ENCODE assay signal across 8 mouse cellular contexts in the genomic region with DNA sequence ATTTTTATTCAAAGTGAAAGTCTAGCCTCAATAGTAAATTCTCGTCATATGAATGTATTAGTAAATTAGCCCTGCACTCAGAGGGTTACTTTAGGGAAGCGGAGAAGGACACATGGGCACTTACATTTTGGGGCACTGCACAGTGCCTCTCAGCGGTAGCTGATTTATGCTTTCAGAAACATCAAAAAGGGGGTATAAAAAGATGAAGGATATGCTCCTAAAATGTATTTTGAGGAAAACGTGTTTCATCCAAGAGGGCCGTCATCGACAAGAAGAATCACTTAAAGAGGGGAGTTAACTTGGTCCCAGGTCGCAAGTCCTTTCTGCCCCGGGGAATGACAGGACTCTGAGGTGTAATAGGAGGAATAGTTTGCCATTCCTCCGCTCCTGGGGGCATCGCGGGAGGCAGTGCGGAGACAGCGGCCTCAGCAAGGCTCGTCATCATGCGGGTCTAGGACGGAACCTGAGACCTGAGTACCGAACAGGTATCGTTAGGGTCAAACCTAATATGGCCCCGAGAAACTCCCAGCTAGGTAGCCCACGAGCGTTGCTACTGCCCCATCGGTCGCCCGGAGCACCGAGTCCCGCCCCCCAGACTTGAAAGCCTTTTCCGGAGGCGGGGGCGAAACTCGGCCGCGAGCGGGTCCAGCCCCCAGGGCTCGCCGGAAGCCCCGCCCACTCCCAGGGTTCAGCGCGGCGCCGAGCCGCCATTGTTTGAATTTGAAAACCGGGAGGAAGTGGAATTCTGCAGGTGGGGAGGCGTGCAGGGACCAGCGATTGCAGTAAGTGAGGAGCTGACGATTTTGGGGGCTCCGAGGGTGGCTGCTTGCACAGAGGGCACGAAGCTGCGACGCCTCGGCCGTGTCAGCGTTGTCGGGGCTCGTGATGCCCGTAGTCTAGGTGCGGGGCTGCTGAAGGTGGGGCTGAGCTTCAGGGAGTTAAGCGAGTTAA. TPM values are rescaled to one million over a fixed set of nuclear protein-coding genes. Genes with fewer than 3 reads are reported as not detected.
A peak's percentile ranks its signal among the peaks of the same experiment; 100 is the strongest.
DNase-seq lines count a peak whose midpoint lies in the region; ATAC-seq and TF ChIP-seq lines count a peak whose summit lies in the region.

A gene (plus strand): TSS at position 710 of the 951 bp plus-strand sequence.

- under 1% methylated on average over 57 of the region's 57 CpGs for WGBS in hindbrain, embryonic 10.5 days
- 1% methylated on average over 57 of the region's 57 CpGs for WGBS in lung, postnatal 0 days

- peak within 1 kb of the TSS; percentile 83 for H3K4me2 ChIP-seq in lung, postnatal 0 days (replicated peaks; ENCODE audit: low read depth, low read length)

- H3K27me3 ChIP-seq in hindbrain, embryonic 10.5 days (ENCODE audit: insufficient read depth, poor library complexity, severe bottlenecking): no peaks in the 10 kb centered on the region
- no peaks in the 10 kb centered on the region for H3K27me3 ChIP-seq in lung, postnatal 0 days (replicated peaks; ENCODE audit: insufficient read depth, low read length)

- H3K27ac ChIP-seq in hindbrain, embryonic 10.5 days: peak within 1 kb of the TSS; percentile 92
- H3K27ac ChIP-seq in lung, postnatal 0 days (ENCODE audit: low read length): peak within 1 kb of the TSS; percentile 59

- no peaks in the 10 kb centered on the region for H3K9me3 ChIP-seq in hindbrain, embryonic 10.5 days
- H3K9me3 ChIP-seq in lung, postnatal 0 days (ENCODE audit: low read length): no peaks in the 10 kb centered on the region

- DNase-seq in MEL-GATA-1-ER (ENCODE audit: extremely low read depth, low read depth): peak; percentile 73
- peak; percentile 79 for DNase-seq in cerebellum, adult 8-10 months
- peak; percentile 93 for DNase-seq in hindbrain, embryonic 10.5 days (ENCODE audit: low spot score)
- peak; percentile 79 for DNase-seq in layer of hippocampus, adult 9-11 months
- peak; percentile 97 for DNase-seq in lung, postnatal 0 days (ENCODE audit: low spot score)
- DNase-seq in ovary, postnatal 14 days (ENCODE audit: low spot score): peak; percentile 89
- peak; percentile 96 for DNase-seq in thymus, postnatal 14 days

- H3K9ac ChIP-seq in lung, postnatal 0 days (replicated peaks; ENCODE audit: low read depth): peak within 1 kb of the TSS; percentile 19; the same call in 1 of the 2 replicates

- peak within 1 kb of the TSS; percentile 91 for H3K4me3 ChIP-seq in hindbrain, embryonic 10.5 days
- peak within 1 kb of the TSS; percentile 86 for H3K4me3 ChIP-seq in lung, postnatal 0 days (ENCODE audit: low read depth, low read length)

- H3K4me1 ChIP-seq in hindbrain, embryonic 10.5 days (replicated peaks): peaks cover 3% of the 10 kb centered on the region; the same call in 1 of the 2 replicates
- H3K4me1 ChIP-seq in lung, postnatal 0 days (ENCODE audit: insufficient read depth, low read depth, low read length): no peaks in the 10 kb centered on the region

- H3K36me3 ChIP-seq in hindbrain, embryonic 10.5 days: peaks cover 28% of the 10 kb centered on the region
- no peaks in the 10 kb centered on the region for H3K36me3 ChIP-seq in lung, postnatal 0 days (ENCODE audit: insufficient read depth, low read length)

- no peak for TF ChIP-seq EP300 in lung, postnatal 0 days (IDR thresholded peaks at IDR 0.05)

- ATAC-seq in frontal cortex, adult (ENCODE audit: low TSS enrichment): peak; percentile 97
- peak; percentile 99 for ATAC-seq in lung, postnatal 0 days

- TF ChIP-seq CTCF in lung, postnatal 0 days (IDR thresholded peaks at IDR 0.05): peak; percentile 30

RNA-seq across cellular contexts. Expression of the gene that starts here (rescaled TPM):
- polyA plus RNA-seq in hindbrain, embryonic 10.5 days (2016; fragmentation: Nextera tagmentation; extraction: Ambion mirVana): 41.6 and 82.6 TPM in 2 replicates
- polyA plus RNA-seq in lung, postnatal 0 days (2015; fragmentation: Nextera tagmentation; extraction: Ambion mirVana): 4.2 and 7.8 TPM in 2 replicates

Comparison
In these comparisons a context has a peak if more than half of its experiments do, and no peak if none do; other contexts are left out.
1. Peak in every context shown above with its lines: DNase-seq, ATAC-seq, H3K4me3 ChIP-seq and H3K27ac ChIP-seq.